Mouse (Mus musculus) monocyte, adult 5-6 weeks (primary cell): ENCODE measurements around the gene Gpr22. TPM values are rescaled to one million over a fixed set of nuclear protein-coding genes. Genes with fewer than 3 reads are reported as not detected.

Source experiments
- ATAC-seq: fragments of 153-309, 156-312 bp; replicated peaks from 2 replicates; pipeline ENCODE4 v1.8.0; 2017; ENCODE audit warnings: mild to moderate bottlenecking; ENCODE audit not compliant: low TSS enrichment, insufficient number of reproducible peaks, severe bottlenecking, poor library complexity, low FRiP score
- total RNA-seq: library from RNA; stranded (forward); fragments of 200-1000, 200-491, 200-594 nt; gene quantifications from 3 replicates; pipeline ENCODE4 v1.2.3, GENCODE M21; 2017

Gene Gpr22
- total RNA-seq, 1 experiment from 2014 or later = not detected

GRCm38 (mm10) chr12:31700623-31701347 is 13.0 kb downstream of the Gpr22 start:
- ATAC-seq = no peak

- ATAC-seq = no peak
These were observed 20.5 kb downstream of the Gpr22 start for GRCm38 (mm10) chr12:31693278-31693677.

DNA sequence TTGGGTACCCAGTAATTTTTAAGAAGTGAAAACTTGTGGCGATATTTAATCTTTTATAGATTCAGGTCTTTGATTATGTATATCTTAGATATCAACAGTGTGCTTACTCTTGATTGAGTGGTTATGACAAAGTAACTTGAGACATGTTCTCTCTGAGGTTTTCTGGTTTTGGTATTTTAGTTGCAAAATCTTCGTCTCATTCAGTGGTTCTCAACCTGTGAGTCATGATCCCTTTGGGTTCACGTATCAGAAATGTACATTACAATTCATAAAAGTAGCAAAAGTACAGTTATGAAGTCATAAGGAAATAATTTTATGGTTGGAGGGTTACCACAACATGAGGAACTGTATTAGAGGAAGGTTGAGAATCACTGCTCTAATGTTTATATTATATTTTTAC is 27.1 kb downstream of the Gpr22 start:
- no peak for ATAC-seq

DNA sequence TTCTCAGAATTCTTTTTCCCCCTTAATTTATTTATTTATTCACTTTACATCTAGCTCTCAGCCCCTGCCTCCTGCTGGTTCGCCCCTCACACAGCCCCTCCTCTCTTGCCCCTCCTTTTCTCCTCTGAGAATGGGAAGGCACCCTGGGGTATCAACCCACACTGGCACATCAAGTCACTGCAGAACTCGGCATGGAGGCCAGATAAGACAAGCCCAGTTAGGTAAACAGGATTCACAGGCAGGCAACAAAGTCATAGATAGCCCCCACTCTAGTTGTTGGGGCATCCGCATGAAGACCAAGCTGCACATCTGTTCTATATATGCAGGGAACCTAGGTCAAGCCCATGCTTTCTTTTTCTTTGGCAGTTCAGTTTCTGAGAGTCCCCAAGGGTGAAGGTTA is 46.6 kb downstream of the Gpr22 start:
- ATAC-seq = no peak

- ATAC-seq = no peak
These were observed 47.7 kb downstream of the Gpr22 start for GRCm38 (mm10) chr12:31665999-31666398.

Other genes with a start within 250 kb of the Gpr22 start
- 7.9 to 10.1 TPM (median 8.9 TPM) in 3 replicates for gene Cbll1, start 214.3 kb downstream of the Gpr22 start, total RNA-seq
- gene Slc26a4, start 154.0 kb downstream of the Gpr22 start, total RNA-seq = not detected in 3 replicates
- 15.9 to 24.5 TPM (median 15.9 TPM) in 3 replicates for gene Bcap29, start 79.3 kb downstream of the Gpr22 start, total RNA-seq
- gene Dus4l, start 59.1 kb downstream of the Gpr22 start, total RNA-seq = 2.6 to 11.0 TPM (median 8.5 TPM) in 3 replicates
- gene Cog5, start 59.1 kb downstream of the Gpr22 start, total RNA-seq = 47.8 to 73.1 TPM (median 54.1 TPM) in 3 replicates
- gene Hbp1, start 236.6 kb upstream of the Gpr22 start, total RNA-seq = 136 to 288 TPM (median 244 TPM) in 3 replicates